Mouse (Mus musculus) spleen, adult 10 weeks (tissue): ENCODE results near the gene Lck. TPM values are rescaled to one million over a fixed set of nuclear protein-coding genes. Genes with fewer than 3 reads are reported as not detected.

Experiments
- polyA plus RNA-seq: library from polyadenylated mRNA; stranded (reverse); fragments of 350-450 nt; fragmentation: Illumina TruSeq; extraction: RNeasy Lipid Tissue Mini Kit (QIAGEN cat#74804); gene quantifications from one replicate; pipeline ENCODE4 v1.2.3, GENCODE M21; 2015; ENCODE audit warnings: low replicate concordance; ENCODE audit not compliant: insufficient read depth

Lck gene
- 95.5 TPM for polyA plus RNA-seq

GRCm38 (mm10) chr4:129573430-129573829 lies at the start of gene Lck:
Gene Lck (minus strand): TSS chr4:129573641.

GRCm38 (mm10) chr4:129618786-129619691 lies 45.6 kb upstream of the Lck start, which contains the start of gene Iqcc:
Gene Iqcc (minus strand): TSS chr4:129619099.

GRCm38 (mm10) chr4:129614093-129614492 lies 40.7 kb upstream of the Lck start, which contains the start of gene Dcdc2b:
Gene Dcdc2b (minus strand): TSS chr4:129614257.

GRCm38 (mm10) chr4:129600233-129601158 lies 27.1 kb upstream of the Lck start, which contains the start of the genes Eif3i and Tmem234:
Gene Eif3i (minus strand): TSS chr4:129600648.
Gene Tmem234 (plus strand): TSS chr4:129600668.

GRCm38 (mm10) chr4:129578466-129578865 lies 5.0 kb upstream of the Lck start, which contains the start of gene Fam167b:
Gene Fam167b (minus strand): TSS chr4:129578549.

GRCm38 (mm10) chr4:129542592-129543141 lies 30.8 kb downstream of the Lck start, which contains the start of gene Hdac1:
Gene Hdac1 (minus strand): TSS chr4:129542713.

GRCm38 (mm10) chr4:129513086-129513767 lies 60.2 kb downstream of the Lck start, which contains the start of gene Marcksl1:
Gene Marcksl1 (plus strand): TSS chr4:129513581.

Other genes with a start within 250 kb of the Lck start
- gene Rbbp4, start 238.3 kb downstream of the Lck start, polyA plus RNA-seq, result 154 TPM
- 119 TPM for gene Zbtb8os, start 237.9 kb downstream of the Lck start, polyA plus RNA-seq
- gene Zbtb8a, start 195.5 kb downstream of the Lck start, polyA plus RNA-seq, result 4.8 TPM
- gene Zbtb8b, start 132.8 kb downstream of the Lck start, polyA plus RNA-seq, result not detected
- 45.0 TPM for gene Bsdc1, start 112.1 kb downstream of the Lck start, polyA plus RNA-seq
- not detected for gene Tssk3, start 82.6 kb downstream of the Lck start, polyA plus RNA-seq
- gene Fam229a, start 82.5 kb downstream of the Lck start, polyA plus RNA-seq, result not detected
- gene Marcksl1, start 60.1 kb downstream of the Lck start, polyA plus RNA-seq, result 79.0 TPM
- gene Hdac1, start 30.9 kb downstream of the Lck start, polyA plus RNA-seq, result 187 TPM
- gene Fam167b, start 4.9 kb upstream of the Lck start, polyA plus RNA-seq, result 10.3 TPM
- gene Eif3i, start 27.0 kb upstream of the Lck start, polyA plus RNA-seq, result 119 TPM
- 211 TPM for gene Tmem234, start 27.0 kb upstream of the Lck start, polyA plus RNA-seq
- gene Dcdc2b, start 40.6 kb upstream of the Lck start, polyA plus RNA-seq, result 1.8 TPM
- 26.7 TPM for gene Iqcc, start 45.5 kb upstream of the Lck start, polyA plus RNA-seq
- gene Ccdc28b, start 50.3 kb upstream of the Lck start, polyA plus RNA-seq, result 29.6 TPM
- 29.1 TPM for gene Txlna, start 67.4 kb upstream of the Lck start, polyA plus RNA-seq
- gene Kpna6, start 99.1 kb upstream of the Lck start, polyA plus RNA-seq, result 34.8 TPM
- gene Tmem39b, start 123.2 kb upstream of the Lck start, polyA plus RNA-seq, result 7.3 TPM
- 141 TPM for gene Khdrbs1, start 168.7 kb upstream of the Lck start, polyA plus RNA-seq
- gene Ptp4a2, start 237.6 kb upstream of the Lck start, polyA plus RNA-seq, result 613 TPM